Mouse (Mus musculus): ENCODE results near the gene Il10rb. TPM values are rescaled to one million over a fixed set of nuclear protein-coding genes. Genes with fewer than 3 reads are reported as not detected.

The Il10rb gene
- total and polyA plus RNA-seq, 3 experiments: 32.1 to 37.9 (median 36.1) TPM

- Histone ChIP-seq H3K79me2 (replicated peaks; ENCODE audit: control insufficient read depth, extremely low read depth, insufficient read depth, poor library complexity, severe bottlenecking) (no peaks in the 10 kb centered on the region), H3K9ac (ENCODE audit: insufficient read depth, low read depth) (no peak overlapping the region), H3K4me1 (ENCODE audit: control insufficient read depth in 1 of 2, insufficient read depth in 2 of 2) (peaks cover 7 to 30% of the 10 kb centered on the region in 2 experiments), H3K4me2 (ENCODE audit: insufficient read depth, low read depth, poor library complexity, severe bottlenecking) (no peak overlapping the region), H3K36me3 (replicated peaks in 1 of 2; ENCODE audit: control insufficient read depth in 1 of 2, insufficient read depth in 1 of 2, low read length in 1 of 2) (peaks cover 46 to 89% of the 10 kb centered on the region in 2 experiments), H3K27me3 (replicated peaks) (no peaks in the 10 kb centered on the region), H3K27ac (ENCODE audit: insufficient read depth, low read depth) (no peak overlapping the region), H3K4me3 (replicated peaks in 1 of 3; ENCODE audit: low read depth in 2 of 3, low read length in 2 of 3, poor library complexity in 1 of 3) (no peak overlapping the region), H3K9me3 (replicated peaks; ENCODE audit: low read length) (peaks cover 2% of the 10 kb centered on the region)
- TF ChIP-seq ZC3H11A (IDR thresholded peaks at IDR 0.05; ENCODE audit: low read depth, low read length): no peak
- TF ChIP-seq POLR2AphosphoS2 (IDR thresholded peaks at IDR 0.05; ENCODE audit: low read depth, low read length): no peak
- TF ChIP-seq ZNF384 (IDR thresholded peaks at IDR 0.05; ENCODE audit: low read depth, low read length): no peak
- TF ChIP-seq CHD1 (IDR thresholded peaks at IDR 0.05; ENCODE audit: low read depth, low read length): no peak
- no peak for TF ChIP-seq PAX5 (IDR thresholded peaks at IDR 0.05; ENCODE audit: low read length)
- no peak for TF ChIP-seq MEF2A (IDR thresholded peaks at IDR 0.05; ENCODE audit: borderline replicate concordance, low read depth, low read length)
- TF ChIP-seq HCFC1 (IDR thresholded peaks at IDR 0.05; ENCODE audit: low read depth, low read length): no peak
- TF ChIP-seq E2F4 (IDR thresholded peaks at IDR 0.05; ENCODE audit: insufficient replicate concordance, low read depth, low read length): no peak
- TF ChIP-seq KAT2A (IDR thresholded peaks at IDR 0.05; ENCODE audit: insufficient replicate concordance, low read length): no peak
- no peak for TF ChIP-seq RCOR1 (conservative IDR thresholded peaks at IDR 0.05; ENCODE audit: low read depth, low read length)
- no peak for TF ChIP-seq MAZ (IDR thresholded peaks at IDR 0.05; ENCODE audit: low read depth, low read length)
- TF ChIP-seq USF2 (conservative IDR thresholded peaks at IDR 0.05; ENCODE audit: low read depth, low read length): no peak
- no peak for DNase-seq (ENCODE audit: extremely low read depth)
- dilution Hi-C loops (cut with MboI; ENCODE audit: extremely low pct_ligation_motif_present, extremely low pct_unique_long_range_greater_than_20kb, low sequenced_read_pairs): no loop called here
- in situ Hi-C loops (cut with MboI; ENCODE audit: low pct_ligation_motif_present, low pct_unique_long_range_greater_than_20kb, low sequenced_read_pairs): no loop called here
These were observed 21.7 kb upstream of the Il10rb start for GRCm38 (mm10) chr16:91384221-91384620.

DNA sequence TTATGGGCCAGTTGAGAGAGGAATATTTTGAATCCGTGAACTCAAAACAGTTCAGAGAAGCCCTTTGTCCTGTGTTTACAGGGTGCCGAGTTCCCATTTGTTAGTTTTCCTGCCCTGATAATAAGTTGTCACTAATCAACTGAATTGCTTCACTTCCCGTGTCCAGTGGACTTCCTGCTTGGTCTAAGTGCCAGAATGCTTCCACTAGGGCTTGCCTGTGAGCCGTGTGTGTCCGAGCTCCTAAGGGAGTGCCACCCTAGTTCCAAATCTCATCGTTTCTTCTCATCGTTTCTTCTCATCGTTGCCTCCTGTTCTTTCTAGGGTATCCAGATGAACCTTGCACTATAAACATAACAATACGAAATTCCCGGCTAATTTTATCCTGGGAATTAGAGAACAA is 20.3 kb upstream of the Il10rb start:
- in situ Hi-C loops (cut with MboI; ENCODE audit: low pct_ligation_motif_present, low pct_unique_long_range_greater_than_20kb, low sequenced_read_pairs): no loop called here
- Histone ChIP-seq H3K36me3 (replicated peaks in 1 of 2; ENCODE audit: control insufficient read depth in 1 of 2, insufficient read depth in 1 of 2, low read length in 1 of 2) (peaks cover 45 to 87% of the 10 kb centered on the region in 2 experiments), H3K27ac (ENCODE audit: insufficient read depth, low read depth) (no peak overlapping the region)

More for the DNA sequence above, 20.3 kb upstream of the Il10rb start:
- Histone ChIP-seq H3K4me3 (replicated peaks in 1 of 3; ENCODE audit: low read depth in 2 of 3, low read length in 2 of 3, poor library complexity in 1 of 3) (no peak overlapping the region), H3K4me2 (ENCODE audit: insufficient read depth, low read depth, poor library complexity, severe bottlenecking) (no peak overlapping the region), H3K27me3 (replicated peaks) (no peaks in the 10 kb centered on the region), H3K4me1 (ENCODE audit: control insufficient read depth in 1 of 2, insufficient read depth in 2 of 2) (peaks cover 3 to 21% of the 10 kb centered on the region in 2 experiments; a peak in 3 of 4 replicates), H3K9ac (ENCODE audit: insufficient read depth, low read depth) (no peak overlapping the region), H3K79me2 (replicated peaks; ENCODE audit: control insufficient read depth, extremely low read depth, insufficient read depth, poor library complexity, severe bottlenecking) (no peaks in the 10 kb centered on the region), H3K9me3 (replicated peaks; ENCODE audit: low read length) (peaks cover 6% of the 10 kb centered on the region)
- DNase-seq (ENCODE audit: extremely low read depth): no peak
- dilution Hi-C loops (cut with MboI; ENCODE audit: extremely low pct_ligation_motif_present, extremely low pct_unique_long_range_greater_than_20kb, low sequenced_read_pairs): no loop called here
- TF ChIP-seq POLR2A (IDR thresholded peaks at IDR 0.05; ENCODE audit: low read depth, low read length) (no peak), ZNF384 (IDR thresholded peaks at IDR 0.05; ENCODE audit: low read depth, low read length) (no peak), PAX5 (IDR thresholded peaks at IDR 0.05; ENCODE audit: low read length) (no peak)

Measured in CH12.LX (cell line).